Mouse (Mus musculus) spleen, adult 2 months (tissue): ENCODE results near the gene Cog5. TPM values are rescaled to one million over a fixed set of nuclear protein-coding genes. Genes with fewer than 3 reads are reported as not detected.

Experiments used
- DNase-seq, 2 experiments: peaks; one replicate each; pipeline versions ENCODE4 v3.0.0 to v3.0.0-alpha.2; 2012 to 2021; ENCODE audit warnings: low spot score in 2 of 2, low read depth in 1 of 2
- H3K27ac ChIP-seq: fragments of 200-500 bp; 2 replicates; pipeline ENCODE4 v1.5.1; 2012; ENCODE audit warnings: low read length, inconsistent platforms; ENCODE audit not compliant: insufficient read depth
- H3K27me3 ChIP-seq: fragments of 200-500 bp; 2 replicates; pipeline ENCODE4 v1.6.1; 2012; ENCODE audit warnings: mild to moderate bottlenecking, moderate library complexity, low read length, inconsistent platforms; ENCODE audit not compliant: control insufficient read depth, insufficient read depth
- H3K36me3 ChIP-seq: fragments of 200-500 bp; 2 replicates; pipeline ENCODE4 v1.6.1; 2012; ENCODE audit warnings: mild to moderate bottlenecking, low read length, inconsistent platforms; ENCODE audit not compliant: control insufficient read depth, insufficient read depth
- H3K4me1 ChIP-seq: fragments of 200-500 bp; 2 replicates; pipeline ENCODE4 v1.6.1; 2011; ENCODE audit warnings: inconsistent platforms; ENCODE audit not compliant: control insufficient read depth, insufficient read depth, insufficient read length
- H3K4me3 ChIP-seq: fragments of 200-500 bp; 2 replicates; pipeline ENCODE4 v1.5.1; 2011; ENCODE audit warnings: mild to moderate bottlenecking, inconsistent platforms; ENCODE audit not compliant: insufficient read depth, insufficient read length; ENCODE audit errors: extremely low read depth
- CTCF ChIP-seq: fragments of 200-500 bp; IDR thresholded peaks from 2 replicates; pipeline ENCODE4 v1.5.1; 2011; ENCODE audit warnings: mild to moderate bottlenecking, inconsistent platforms; ENCODE audit not compliant: insufficient read depth, insufficient read length, insufficient replicate concordance; ENCODE audit errors: extremely low read depth
- POLR2A ChIP-seq: fragments of 200-500 bp; IDR thresholded peaks from 2 replicates; pipeline ENCODE4 v1.6.1; 2011; ENCODE audit warnings: low read depth, low read length, inconsistent platforms
- WGBS: fragments of 180-500 bp; shearing (Covaris S2); methylation state at CpG from one replicate; pipeline ENCODE4 v1.1.7; 2018; 5-methylcytosine and 5-hydroxymethylcytosine counted together
- polyA plus RNA-seq: library from polyadenylated mRNA; depleted of rRNA; stranded (reverse); fragments of >200 nt; gene quantifications from 2 replicates; pipeline ENCODE4 v1.2.3, GENCODE M21; 2012

Gene Cog5
- polyA plus RNA-seq, 1 experiment, result 11.7 TPM

DNA sequence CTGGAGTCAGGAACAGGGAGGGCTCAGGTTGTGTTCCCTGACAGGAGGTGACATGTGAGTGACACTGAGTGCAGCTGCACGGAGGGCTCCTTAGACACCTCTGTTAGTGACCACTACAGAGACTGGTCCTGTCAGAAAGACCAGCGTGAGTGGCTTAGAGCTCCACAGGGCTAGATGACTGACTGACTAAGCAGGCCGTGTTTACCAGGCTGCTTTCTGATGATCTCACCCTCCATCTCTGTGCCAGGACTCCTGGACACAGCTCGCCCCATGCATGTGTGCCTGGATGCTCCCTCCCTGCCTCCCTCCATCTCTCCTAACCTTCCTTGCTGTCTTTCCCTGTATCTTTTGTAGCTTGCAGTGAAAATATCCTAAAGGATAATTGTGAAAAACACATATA lies 258.9 kb downstream of the Cog5 start:
- Histone ChIP-seq H3K36me3 (peaks cover 2% of the 10 kb centered on the region; the same call in 1 of the 2 replicates), H3K27ac (no peak overlapping the region), H3K4me3 (no peak overlapping the region), H3K27me3 (no peaks in the 10 kb centered on the region), H3K4me1 (no peaks in the 10 kb centered on the region; the same call in 1 of the 2 replicates)
- TF ChIP-seq CTCF (no peak), POLR2A (no peak)
- WGBS, result 87% methylated on average over 4 of the region's 4 CpGs
- DNase-seq, result no peak

DNA sequence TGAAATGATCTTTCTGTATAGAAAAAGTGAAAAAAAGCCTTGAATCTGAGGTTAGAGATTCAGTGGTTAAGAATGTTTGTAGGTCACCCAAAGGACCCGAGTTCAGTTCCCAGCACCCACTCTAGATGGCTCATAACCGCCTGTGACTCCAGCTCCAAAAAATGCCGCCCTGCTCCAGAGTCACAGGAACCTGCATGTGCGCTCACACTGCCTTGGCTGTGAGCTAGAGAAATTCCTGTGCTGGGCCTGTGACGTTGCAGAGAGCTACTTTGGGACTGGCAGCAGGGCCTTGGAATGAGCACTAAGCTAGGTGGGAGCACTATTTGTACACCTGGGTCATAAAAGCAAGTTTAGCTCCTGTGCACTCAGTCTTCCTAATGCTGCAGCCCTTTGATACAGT lies 262.0 kb downstream of the Cog5 start:
- Histone ChIP-seq H3K4me1 (no peaks in the 10 kb centered on the region; the same call in 1 of the 2 replicates), H3K36me3 (peaks cover 2% of the 10 kb centered on the region; the same call in 1 of the 2 replicates), H3K4me3 (no peak overlapping the region), H3K27ac (no peak overlapping the region), H3K27me3 (no peaks in the 10 kb centered on the region)
- WGBS, result 94% methylated on average over 5 of the region's 5 CpGs
- TF ChIP-seq POLR2A, result no peak
- TF ChIP-seq CTCF, result no peak
- DNase-seq, result no peak

DNA sequence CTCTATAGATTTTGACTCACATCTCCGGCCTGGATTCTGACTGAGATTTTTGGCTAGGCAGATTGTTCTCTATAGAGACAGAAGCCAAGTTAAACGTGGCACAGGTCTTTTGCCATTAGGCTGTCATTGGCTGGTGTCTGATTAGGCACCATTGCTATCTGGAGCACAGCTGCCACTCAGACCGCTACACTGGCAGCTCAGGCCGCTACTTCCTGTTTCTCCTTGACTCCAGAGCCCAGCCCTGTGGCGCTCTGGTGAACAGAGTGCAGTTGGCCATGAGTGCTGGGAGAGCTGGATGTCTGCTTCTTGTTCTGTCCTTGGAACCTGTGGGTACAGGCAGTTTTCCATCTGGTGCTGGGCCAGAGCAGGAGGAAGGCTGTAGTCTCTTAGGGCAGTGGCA lies 262.6 kb downstream of the Cog5 start:
- Histone ChIP-seq H3K4me3 (no peak overlapping the region), H3K27ac (no peak overlapping the region), H3K4me1 (no peaks in the 10 kb centered on the region; the same call in 1 of the 2 replicates), H3K36me3 (peaks cover 2% of the 10 kb centered on the region; the same call in 1 of the 2 replicates), H3K27me3 (no peaks in the 10 kb centered on the region)
- WGBS, result 66% methylated on average over 5 of the region's 5 CpGs
- TF ChIP-seq CTCF (no peak), POLR2A (no peak)
- no peak for DNase-seq

DNA sequence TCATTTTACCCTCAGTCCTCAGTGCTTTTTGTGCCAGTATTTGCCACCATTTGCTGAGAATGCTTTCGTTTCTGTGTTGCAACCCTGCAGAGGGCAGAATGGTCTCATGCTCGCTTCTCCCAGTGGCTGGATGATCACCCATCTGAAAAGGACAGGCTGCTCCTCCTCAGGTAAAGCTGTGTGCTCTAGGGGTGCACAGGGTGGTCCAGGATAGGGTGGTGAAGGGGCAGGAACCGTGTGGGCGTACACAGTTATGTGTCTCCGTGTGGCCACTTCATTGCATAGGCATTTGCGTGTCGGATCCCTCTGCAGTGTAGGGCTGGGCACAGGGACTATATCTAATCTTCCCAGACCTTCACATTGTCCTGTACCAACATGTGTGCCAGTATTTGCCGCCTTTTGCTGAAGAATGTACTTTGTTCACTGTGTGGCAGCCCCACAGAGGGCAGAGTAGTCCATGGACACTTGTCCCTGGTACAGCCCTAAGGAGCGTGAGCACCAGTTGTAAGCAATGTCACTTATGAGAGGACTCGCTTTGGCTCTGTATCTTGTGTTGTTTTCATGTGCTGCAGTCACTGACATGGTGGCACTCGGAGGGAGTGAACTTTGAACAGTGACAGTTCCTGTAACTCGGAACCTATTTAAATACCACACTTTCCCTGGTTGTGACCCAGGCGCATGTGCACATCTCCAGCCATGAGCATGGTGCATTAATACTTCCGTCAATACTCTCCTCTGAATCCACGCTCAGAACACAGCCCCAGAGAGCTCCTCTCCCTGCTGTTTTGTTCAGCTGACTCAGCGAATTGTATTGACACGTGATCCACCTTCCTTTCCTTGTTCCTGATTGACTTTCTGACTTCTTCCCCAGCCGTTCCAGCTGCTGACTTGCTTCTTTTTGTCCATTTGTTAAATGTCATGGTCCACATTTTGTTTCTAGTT lies 266.1 kb downstream of the Cog5 start:
- DNase-seq, result no peak
- 87% methylated on average over 18 of the region's 18 CpGs for WGBS

DNA sequence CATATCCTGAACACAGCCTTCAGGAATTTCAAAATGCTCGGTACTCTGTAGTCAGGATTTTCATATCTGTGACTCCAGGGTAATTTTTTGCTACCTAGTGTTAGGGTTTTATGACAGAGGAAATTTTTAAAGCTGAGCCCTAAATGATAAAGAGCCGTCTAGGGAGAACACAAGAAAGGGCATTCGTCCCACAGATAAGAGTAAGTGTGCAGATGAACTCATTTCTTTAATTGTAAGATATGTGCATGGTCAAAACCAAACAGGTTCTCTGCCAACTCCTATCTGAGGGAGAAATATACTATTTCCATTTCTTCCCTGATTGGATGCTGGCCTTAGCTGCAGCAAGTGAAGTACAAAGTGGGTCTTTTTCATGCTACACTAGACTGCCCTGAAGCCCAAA lies 269.5 kb downstream of the Cog5 start:
- DNase-seq, result no peak
- no peaks in the 10 kb centered on the region for H3K27me3 ChIP-seq
- TF ChIP-seq POLR2A (no peak), CTCF (no peak)
- H3K4me3 ChIP-seq, result no peak overlapping the region
- H3K4me1 ChIP-seq, result no peaks in the 10 kb centered on the region; the same call in 1 of the 2 replicates
- no peak overlapping the region for H3K27ac ChIP-seq
- 83% methylated on average over 3 of the region's 3 CpGs for WGBS
- peaks cover 31% of the 10 kb centered on the region for H3K36me3 ChIP-seq

More for the DNA sequence above, 266.1 kb downstream of the Cog5 start:
- no peaks in the 10 kb centered on the region for H3K27me3 ChIP-seq
- H3K4me1 ChIP-seq, result no peaks in the 10 kb centered on the region; the same call in 1 of the 2 replicates
- no peak overlapping the region for H3K27ac ChIP-seq
- no peak overlapping the region for H3K4me3 ChIP-seq
- TF ChIP-seq CTCF (no peak), POLR2A (no peak)
- H3K36me3 ChIP-seq, result peaks cover 17% of the 10 kb centered on the region

DNA sequence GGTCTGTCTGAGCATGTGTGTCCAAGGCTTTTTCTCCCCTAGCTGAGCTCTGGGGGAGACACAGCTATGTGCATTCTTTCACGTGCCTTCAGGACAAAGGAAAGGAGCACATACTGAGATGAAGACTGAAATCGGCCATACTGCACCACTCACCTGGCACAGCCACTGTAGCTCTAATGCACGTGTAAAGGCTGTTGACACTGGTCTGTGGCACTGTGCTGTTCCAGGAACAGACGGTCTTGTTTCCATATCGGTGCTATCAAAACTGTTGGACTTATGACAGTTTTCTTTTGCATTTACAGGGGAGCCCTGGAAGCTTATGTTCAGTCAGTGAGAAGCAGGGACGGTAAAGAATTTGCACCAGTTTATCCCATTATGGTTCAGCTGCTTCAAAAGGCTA lies 270.7 kb downstream of the Cog5 start:
- TF ChIP-seq POLR2A, result no peak
- TF ChIP-seq CTCF, result no peak
- no peaks in the 10 kb centered on the region for H3K27me3 ChIP-seq
- H3K27ac ChIP-seq, result no peak overlapping the region
- no peak for DNase-seq
- H3K4me3 ChIP-seq, result no peak overlapping the region
- 99% methylated on average over 6 of the region's 6 CpGs for WGBS
- H3K36me3 ChIP-seq, result peaks cover 33% of the 10 kb centered on the region
- H3K4me1 ChIP-seq, result no peaks in the 10 kb centered on the region; the same call in 1 of the 2 replicates

DNA sequence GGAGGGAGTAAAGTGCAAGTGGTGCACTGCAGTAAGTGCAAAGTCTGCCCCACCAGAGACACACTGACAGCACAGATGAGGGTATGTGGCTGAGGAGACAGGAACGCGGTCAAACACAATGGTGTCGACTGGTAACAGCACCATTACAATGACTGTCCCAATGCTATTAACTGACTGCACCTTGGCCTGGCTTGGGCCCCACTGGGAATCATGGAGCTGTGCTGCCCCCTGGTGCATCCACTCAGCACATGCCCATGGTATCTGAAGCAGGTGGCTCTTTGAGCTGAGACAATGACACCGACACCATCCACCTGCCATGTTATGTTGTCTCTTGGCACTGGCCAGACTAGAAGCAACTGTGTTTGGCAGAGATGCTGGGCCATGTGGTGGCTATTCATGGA lies 272.0 kb downstream of the Cog5 start:
- Histone ChIP-seq H3K27me3 (no peaks in the 10 kb centered on the region), H3K4me1 (no peaks in the 10 kb centered on the region; the same call in 1 of the 2 replicates), H3K27ac (no peak overlapping the region), H3K36me3 (peaks cover 40% of the 10 kb centered on the region), H3K4me3 (no peak overlapping the region)
- 0 out of 2 replicates have a peak, but pooled peaks have one; percentile 30 for TF ChIP-seq CTCF
- no peak for TF ChIP-seq POLR2A
- 85% methylated on average over 4 of the region's 4 CpGs for WGBS
- DNase-seq, result peak in 1 of 2 experiments; percentile 33
